Mouse (Mus musculus): ENCODE measurements around the gene Sys1.

GRCm38 (mm10) chr2:164431676-164432465 is 24.9 kb upstream of the Sys1 start:
- TF ChIP-seq POLR2A (IDR thresholded peaks at IDR 0.05; ENCODE audit: low read depth, low read length): no peak
- TF ChIP-seq CTCF (IDR thresholded peaks at IDR 0.05; ENCODE audit: extremely low read depth, insufficient read depth, insufficient read length, insufficient replicate concordance): no peak

All from spleen, adult 2 months (tissue).